Mouse (Mus musculus) stomach, postnatal 0 days (tissue): ENCODE results near the gene Ppp4r3b. TPM values are rescaled to one million over a fixed set of nuclear protein-coding genes. Genes with fewer than 3 reads are reported as not detected.
A peak's percentile ranks its signal among the peaks of the same experiment; 100 is the strongest.

ENCODE experiments used
- ATAC-seq: fragments of 200-750 bp; cut with Nextera tagmentation; 2 replicates; pipeline ENCODE4 v1.8.0; 2017; ENCODE audit not compliant: low FRiP score, low TSS enrichment
- DNase-seq: peaks from one replicate; pipeline ENCODE4 v3.0.0-alpha.2; 2016; ENCODE audit warnings: low spot score
- H3K27ac ChIP-seq: fragments of 300-500 bp; sonication (generic); replicated peaks from 2 replicates; pipeline ENCODE4 v1.5.1; 2014; ENCODE audit warnings: mild to moderate bottlenecking, control low read depth
- H3K27me3 ChIP-seq: fragments of 300-500 bp; sonication (generic); 2 replicates; pipeline ENCODE4 v1.6.1; 2014; ENCODE audit warnings: low read length; ENCODE audit not compliant: control insufficient read depth, insufficient read depth
- H3K36me3 ChIP-seq: fragments of 300-500 bp; sonication (generic); 2 replicates; pipeline ENCODE4 v1.6.1; 2014; ENCODE audit warnings: low read length, mixed read lengths; ENCODE audit not compliant: control insufficient read depth, insufficient read depth
- H3K4me1 ChIP-seq: fragments of 300-500 bp; sonication (generic); replicated peaks from 2 replicates; pipeline ENCODE4 v1.6.1; 2014; ENCODE audit warnings: antibody characterized with exemption; ENCODE audit not compliant: control insufficient read depth, insufficient read depth
- H3K4me2 ChIP-seq: fragments of 300-500 bp; sonication (generic); replicated peaks from 2 replicates; pipeline ENCODE4 v1.6.1; 2014; ENCODE audit warnings: low read depth, mild to moderate bottlenecking, control low read depth, moderate library complexity
- H3K4me3 ChIP-seq: fragments of 300-500 bp; sonication (generic); 2 replicates; pipeline ENCODE4 v1.5.1; 2014; ENCODE audit warnings: low read depth, low read length, control low read depth
- H3K9ac ChIP-seq: fragments of 300-500 bp; sonication (generic); 2 replicates; pipeline ENCODE4 v1.6.1; 2014; ENCODE audit warnings: mild to moderate bottlenecking, low read length, control low read depth, mixed read lengths
- H3K9me3 ChIP-seq: fragments of 300-500 bp; sonication (generic); 2 replicates; pipeline ENCODE4 v1.6.1; 2016; ENCODE audit warnings: low read length; ENCODE audit not compliant: control insufficient read depth
- CTCF ChIP-seq: IDR thresholded peaks from 2 replicates; pipeline ENCODE4 v1.5.1; 2016; ENCODE audit warnings: antibody characterized with exemption, low read depth, mild to moderate bottlenecking, moderate library complexity
- EP300 ChIP-seq: optimal IDR thresholded peaks from 2 replicates; pipeline ENCODE3; 2016; ENCODE audit warnings: antibody characterized with exemption
- WGBS: fragments of 180-500 bp; shearing (Covaris S2); extraction: QIAGEN DNeasy Blood & Tissue Kit; methylation state at CpG from one replicate; pipeline ENCODE4 v1.1.7; 2014; 5-methylcytosine and 5-hydroxymethylcytosine counted together
- polyA plus RNA-seq: library from polyadenylated mRNA; unstranded; fragments of >200 nt; fragmentation: Nextera tagmentation; extraction: Ambion mirVana; gene quantifications from 2 replicates; pipeline ENCODE4 v1.2.1, GENCODE M21; 2015

Gene Ppp4r3b
- polyA plus RNA-seq: 44.4 and 49.1 TPM in 2 replicates

DNA sequence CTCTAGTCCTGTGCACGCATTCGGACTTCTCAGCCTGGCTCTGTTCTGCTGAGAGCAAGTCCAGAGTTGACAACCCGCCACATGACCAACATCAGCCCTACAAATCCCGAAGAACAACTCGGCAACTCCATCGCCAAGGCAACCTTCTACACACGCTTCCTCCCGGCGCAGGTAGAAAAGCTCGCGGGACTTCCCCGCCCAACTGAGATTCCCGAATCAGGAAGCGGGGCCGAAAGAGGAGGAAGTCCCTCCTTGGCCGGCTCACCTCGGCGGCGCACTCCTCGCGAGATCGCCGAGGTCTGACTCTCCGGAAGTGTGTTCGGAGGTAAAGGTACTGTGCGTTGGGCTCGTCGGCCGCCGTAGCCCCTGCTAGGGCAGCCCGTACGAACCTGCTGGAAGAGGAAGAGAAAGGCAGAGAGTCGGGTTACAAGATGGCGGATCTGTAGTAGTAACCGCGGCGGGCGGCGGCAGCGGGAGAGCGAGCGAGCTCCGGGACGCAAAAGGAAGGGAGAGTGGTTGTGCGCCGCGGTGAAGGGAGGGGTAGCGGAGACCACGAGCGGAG is at the start of gene Ppp4r3b:
Gene Ppp4r3b, plus strand, starts transcription at position 328 of the 562 bp plus-strand sequence.
- TF ChIP-seq EP300 (peak; percentile 98), CTCF (peak; percentile 33; the same call in 1 of the 2 replicates)
- peak within 1 kb of the TSS; percentile 99 for H3K4me3 ChIP-seq
- H3K27ac ChIP-seq: peak within 1 kb of the TSS; percentile 99
- peak; percentile 98 for ATAC-seq
- DNase-seq: peak; percentile 99
- H3K9me3 ChIP-seq: no peaks in the 10 kb centered on the region
- under 1% methylated on average over 45 of the region's 50 CpGs for WGBS
- H3K4me2 ChIP-seq: peak within 1 kb of the TSS; percentile 96
- H3K27me3 ChIP-seq: no peaks in the 10 kb centered on the region
- peaks cover 5% of the 10 kb centered on the region; the same call in 1 of the 2 replicates for H3K4me1 ChIP-seq
- H3K36me3 ChIP-seq: no peaks in the 10 kb centered on the region
- peak within 1 kb of the TSS; percentile 100 for H3K9ac ChIP-seq

DNA sequence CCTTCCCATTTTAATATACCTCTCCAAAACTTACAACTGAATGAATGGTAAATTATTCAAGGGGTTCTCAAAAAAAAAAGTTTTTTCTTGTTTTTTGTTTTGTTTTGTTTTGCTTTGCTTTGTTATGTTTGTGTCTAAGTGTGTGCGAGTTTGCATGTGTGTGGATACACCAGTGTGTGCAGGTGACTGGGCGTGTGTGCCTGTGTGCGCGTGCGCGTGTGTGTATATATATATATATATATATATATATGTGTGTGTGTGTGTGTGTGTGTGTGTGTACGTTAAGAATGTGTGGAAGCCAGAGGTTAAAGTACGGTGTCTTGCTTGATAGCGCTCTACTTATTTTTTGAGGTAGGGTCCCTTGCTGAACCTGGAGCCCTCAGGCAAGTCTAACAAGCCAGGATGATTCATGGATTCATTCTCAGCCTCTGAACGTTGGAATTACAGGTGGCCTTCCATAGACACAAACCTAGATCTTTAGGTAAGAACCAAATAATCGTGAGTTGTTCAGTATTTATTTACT is 42.8 kb upstream of the Ppp4r3b start:
- Histone ChIP-seq H3K27me3 (no peaks in the 10 kb centered on the region), H3K4me1 (no peaks in the 10 kb centered on the region), H3K36me3 (peaks cover 5% of the 10 kb centered on the region; the same call in 1 of the 2 replicates), H3K9ac (peak overlapping the region; percentile 89), H3K4me3 (peak overlapping the region; percentile 95), H3K9me3 (no peaks in the 10 kb centered on the region), H3K4me2 (peak overlapping the region; percentile 73), H3K27ac (no peak overlapping the region)
- ATAC-seq: peak; percentile 55
- TF ChIP-seq EP300: no peak
- TF ChIP-seq CTCF: no peak
- DNase-seq: peak; percentile 20
- WGBS: 40% methylated on average over 11 of the region's 11 CpGs

DNA sequence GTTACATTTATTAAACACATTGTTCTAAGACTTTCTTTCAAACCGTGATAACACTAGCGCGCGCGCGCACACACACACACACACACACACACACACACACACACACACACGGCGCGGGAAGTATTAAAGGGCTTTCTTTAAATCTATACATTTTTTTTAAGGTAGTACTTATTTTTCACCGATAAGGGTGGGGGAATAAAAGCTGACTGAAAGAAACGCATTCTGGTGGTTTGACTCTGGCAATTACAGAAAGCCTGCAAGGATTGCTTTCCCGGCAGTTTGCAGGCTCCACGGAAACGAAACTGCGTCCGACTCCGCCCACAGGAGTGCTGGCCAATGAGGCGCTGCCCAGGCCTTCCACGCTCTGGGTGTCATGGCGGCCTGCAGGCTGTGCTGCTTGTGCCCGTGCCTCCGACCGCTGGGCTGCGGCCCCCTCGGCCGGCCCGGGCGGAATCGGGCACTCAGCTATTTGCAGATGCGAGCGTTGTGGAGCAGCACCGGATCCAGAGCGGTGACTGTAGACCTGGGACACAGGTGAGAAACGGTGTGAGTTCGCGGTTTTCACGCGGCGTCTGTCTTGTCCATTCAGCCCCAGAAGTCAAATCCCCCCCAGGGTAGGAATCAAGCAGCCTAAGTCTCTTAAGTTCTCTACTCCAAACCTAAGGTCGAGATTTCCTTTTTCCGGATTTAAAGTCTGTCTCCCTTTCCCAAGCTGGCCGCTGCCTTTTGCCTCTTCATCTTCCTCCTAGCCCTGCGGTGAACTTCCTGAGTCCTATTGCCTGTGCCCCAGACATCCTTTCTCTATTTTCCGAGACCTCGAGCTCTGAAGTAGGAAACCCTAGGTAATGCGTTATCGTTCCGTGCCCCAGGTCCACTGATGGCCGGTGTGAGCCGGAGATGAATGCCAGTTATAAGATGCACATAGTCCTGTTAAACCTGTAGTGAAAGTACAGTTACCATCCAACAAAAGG is 42.0 kb upstream of the Ppp4r3b start, which contains the start of gene Pnpt1:
Gene Pnpt1, plus strand, starts transcription at position 360 of the 971 bp plus-strand sequence.
- H3K4me2 ChIP-seq: peak within 1 kb of the TSS; percentile 73

GRCm38 (mm10) chr11:29140671-29141070 is 32.0 kb upstream of the Ppp4r3b start:
- WGBS: 41% methylated on average over 1 of the region's 1 CpGs
- no peak overlapping the region for H3K9ac ChIP-seq
- no peak overlapping the region for H3K27ac ChIP-seq
- no peak for DNase-seq
- H3K9me3 ChIP-seq: no peaks in the 10 kb centered on the region
- H3K4me1 ChIP-seq: no peaks in the 10 kb centered on the region
- no peak for ATAC-seq
- no peak overlapping the region for H3K4me3 ChIP-seq
- TF ChIP-seq CTCF: peak; percentile 24; the same call in 1 of the 2 replicates
- TF ChIP-seq EP300: no peak
- H3K27me3 ChIP-seq: no peaks in the 10 kb centered on the region
- peaks cover 7% of the 10 kb centered on the region; the same call in 1 of the 2 replicates for H3K36me3 ChIP-seq
- no peak overlapping the region for H3K4me2 ChIP-seq

More for the DNA sequence above, 42.0 kb upstream of the Ppp4r3b start, which contains the start of gene Pnpt1:
- ATAC-seq (peak; percentile 100), DNase-seq (peak; percentile 95)
- no peaks in the 10 kb centered on the region for H3K4me1 ChIP-seq
- peak within 1 kb of the TSS; percentile 89 for H3K9ac ChIP-seq
- peaks cover 5% of the 10 kb centered on the region; the same call in 1 of the 2 replicates for H3K36me3 ChIP-seq
- H3K27ac ChIP-seq: peak within 1 kb of the TSS; percentile 63
- 3% methylated on average over 50 of the region's 50 CpGs for WGBS
- H3K4me3 ChIP-seq: peak within 1 kb of the TSS; percentile 95
- H3K9me3 ChIP-seq: no peaks in the 10 kb centered on the region
- H3K27me3 ChIP-seq: no peaks in the 10 kb centered on the region
- TF ChIP-seq CTCF (peak; percentile 30; the same call in 1 of the 2 replicates), EP300 (no peak)

- no peak overlapping the region for H3K27ac ChIP-seq
- no peak overlapping the region for H3K9ac ChIP-seq
- H3K9me3 ChIP-seq: no peaks in the 10 kb centered on the region
- H3K27me3 ChIP-seq: no peaks in the 10 kb centered on the region
- ATAC-seq (no peak), DNase-seq (no peak)
- no peak overlapping the region for H3K4me2 ChIP-seq
- no peaks in the 10 kb centered on the region for H3K4me1 ChIP-seq
- no peaks in the 10 kb centered on the region for H3K36me3 ChIP-seq
- no peak overlapping the region for H3K4me3 ChIP-seq
- WGBS: 86% methylated on average over 2 of the region's 2 CpGs
- TF ChIP-seq EP300 (no peak), CTCF (no peak)
Observed at GRCm38 (mm10) chr11:29148901-29149300, 23.8 kb upstream of the Ppp4r3b start.
